Mouse (Mus musculus) hindbrain, embryonic 11.5 days (tissue): ENCODE results near the gene Slc36a4. TPM values are rescaled to one million over a fixed set of nuclear protein-coding genes. Genes with fewer than 3 reads are reported as not detected.
A peak's percentile ranks its signal among the peaks of the same experiment; 100 is the strongest.

Experiments
- ATAC-seq: fragments of 200-750 bp; cut with Nextera tagmentation; 2 replicates; pipeline ENCODE4 v1.8.0; 2017; ENCODE audit warnings: mild to moderate bottlenecking, moderate TSS enrichment, moderate library complexity; ENCODE audit not compliant: low FRiP score
- DNase-seq: peaks from one replicate; pipeline ENCODE4 v3.0.0-alpha.2; 2015; ENCODE audit warnings: low spot score
- H3K27ac ChIP-seq: fragments of 300-500 bp; sonication (generic); 2 replicates; pipeline ENCODE4 v1.5.1; 2014; ENCODE audit warnings: mild to moderate bottlenecking, low read depth, low read length
- H3K27me3 ChIP-seq: fragments of 300-500 bp; sonication (generic); 2 replicates; pipeline ENCODE4 v1.6.1; 2014; ENCODE audit warnings: mild to moderate bottlenecking, low read length, moderate library complexity, mixed read lengths; ENCODE audit not compliant: control insufficient read depth, insufficient read depth
- H3K36me3 ChIP-seq: fragments of 300-500 bp; sonication (generic); 2 replicates; pipeline ENCODE4 v1.6.1; 2014; ENCODE audit warnings: mild to moderate bottlenecking, low read length, moderate library complexity, mixed read lengths; ENCODE audit not compliant: control insufficient read depth, insufficient read depth
- H3K4me1 ChIP-seq: fragments of 300-500 bp; sonication (generic); replicated peaks from 2 replicates; pipeline ENCODE4 v1.6.1; 2014; ENCODE audit warnings: low read length, mixed read lengths; ENCODE audit not compliant: control insufficient read depth, insufficient read depth
- H3K4me2 ChIP-seq: fragments of 300-500 bp; sonication (generic); replicated peaks from 2 replicates; pipeline ENCODE4 v1.6.1; 2014; ENCODE audit warnings: mild to moderate bottlenecking, low read depth, low read length
- H3K4me3 ChIP-seq: fragments of 300-500 bp; sonication (generic); 2 replicates; pipeline ENCODE4 v1.5.1; 2014; ENCODE audit warnings: low read depth, low read length
- H3K9ac ChIP-seq: fragments of 300-500 bp; sonication (generic); 2 replicates; pipeline ENCODE4 v1.6.1; 2014; ENCODE audit warnings: low read depth, low read length
- H3K9me3 ChIP-seq: fragments of 300-500 bp; sonication (generic); 2 replicates; pipeline ENCODE4 v1.6.1; 2016; ENCODE audit warnings: low read length; ENCODE audit not compliant: control insufficient read depth
- WGBS: fragments of 180-500 bp; shearing (Covaris S2); extraction: QIAGEN DNeasy Blood & Tissue Kit; methylation state at CpG from one replicate; pipeline ENCODE4 v1.1.7; 2014; 5-methylcytosine and 5-hydroxymethylcytosine counted together
- polyA plus RNA-seq: library from polyadenylated mRNA; unstranded; fragments of >200 nt; fragmentation: Nextera tagmentation; extraction: Ambion mirVana; gene quantifications from 2 replicates; pipeline ENCODE4 v1.2.1, GENCODE M21; 2014

Gene Slc36a4
- polyA plus RNA-seq, 1 experiment from 2014 or later: 20.9 TPM

GRCm38 (mm10) chr9:15766379-15766778 is 56.8 kb downstream of the Slc36a4 start:
- Histone ChIP-seq H3K9me3 (no peaks in the 10 kb centered on the region), H3K4me2 (no peak overlapping the region), H3K27me3 (no peaks in the 10 kb centered on the region), H3K36me3 (no peaks in the 10 kb centered on the region), H3K27ac (no peak overlapping the region), H3K4me1 (no peaks in the 10 kb centered on the region), H3K4me3 (no peak overlapping the region), H3K9ac (no peak overlapping the region)
- DNase-seq: no peak
- WGBS: 63% methylated on average over 5 of the region's 5 CpGs
- peak; percentile 68 for ATAC-seq

GRCm38 (mm10) chr9:15766821-15767220 is 57.3 kb downstream of the Slc36a4 start:
- Histone ChIP-seq H3K27me3 (no peaks in the 10 kb centered on the region), H3K36me3 (no peaks in the 10 kb centered on the region), H3K4me1 (no peaks in the 10 kb centered on the region), H3K27ac (no peak overlapping the region; the same call in 1 of the 2 replicates), H3K4me2 (no peak overlapping the region), H3K9ac (no peak overlapping the region), H3K4me3 (no peak overlapping the region), H3K9me3 (no peaks in the 10 kb centered on the region)
- DNase-seq: no peak
- ATAC-seq: peak; percentile 85
- 56% methylated on average over 5 of the region's 5 CpGs for WGBS

- Histone ChIP-seq H3K36me3 (no peaks in the 10 kb centered on the region), H3K4me1 (no peaks in the 10 kb centered on the region), H3K27ac (no peak overlapping the region), H3K9me3 (no peaks in the 10 kb centered on the region), H3K27me3 (no peaks in the 10 kb centered on the region), H3K9ac (no peak overlapping the region), H3K4me3 (no peak overlapping the region), H3K4me2 (no peak overlapping the region)
- ATAC-seq (no peak), DNase-seq (no peak)
- 92% methylated on average over 12 of the region's 12 CpGs for WGBS
These were observed 63.2 kb downstream of the Slc36a4 start for GRCm38 (mm10) chr9:15772766-15773165.

GRCm38 (mm10) chr9:15773426-15773825 is 63.9 kb downstream of the Slc36a4 start:
- no peak overlapping the region for H3K27ac ChIP-seq
- 44% methylated on average over 2 of the region's 4 CpGs for WGBS
- no peaks in the 10 kb centered on the region for H3K4me1 ChIP-seq
- no peaks in the 10 kb centered on the region for H3K36me3 ChIP-seq
- no peaks in the 10 kb centered on the region for H3K27me3 ChIP-seq
- H3K9me3 ChIP-seq: no peaks in the 10 kb centered on the region
- no peak overlapping the region for H3K4me3 ChIP-seq
- ATAC-seq (0 out of 2 replicates have a peak, but pooled peaks have one; percentile 17), DNase-seq (no peak)
- H3K4me2 ChIP-seq: no peak overlapping the region
- no peak overlapping the region for H3K9ac ChIP-seq

- 94% methylated on average over 1 of the region's 1 CpGs for WGBS
- Histone ChIP-seq H3K36me3 (no peaks in the 10 kb centered on the region), H3K27me3 (no peaks in the 10 kb centered on the region), H3K4me3 (no peak overlapping the region), H3K9ac (no peak overlapping the region), H3K4me1 (no peaks in the 10 kb centered on the region), H3K4me2 (no peak overlapping the region), H3K9me3 (no peaks in the 10 kb centered on the region), H3K27ac (no peak overlapping the region)
- DNase-seq: no peak
- no peak for ATAC-seq
These were observed 65.4 kb downstream of the Slc36a4 start for GRCm38 (mm10) chr9:15774911-15775310.

GRCm38 (mm10) chr9:15781936-15782335 is 72.4 kb downstream of the Slc36a4 start:
- ATAC-seq (no peak), DNase-seq (no peak)
- 74% methylated on average over 4 of the region's 4 CpGs for WGBS
- Histone ChIP-seq H3K9me3 (no peaks in the 10 kb centered on the region), H3K36me3 (no peaks in the 10 kb centered on the region), H3K27ac (no peak overlapping the region), H3K4me1 (no peaks in the 10 kb centered on the region), H3K4me2 (no peak overlapping the region), H3K9ac (no peak overlapping the region), H3K27me3 (no peaks in the 10 kb centered on the region), H3K4me3 (no peak overlapping the region)

- Histone ChIP-seq H3K4me3 (no peak overlapping the region), H3K9ac (no peak overlapping the region), H3K27ac (no peak overlapping the region), H3K4me2 (no peak overlapping the region), H3K4me1 (no peaks in the 10 kb centered on the region), H3K9me3 (no peaks in the 10 kb centered on the region), H3K27me3 (no peaks in the 10 kb centered on the region), H3K36me3 (no peaks in the 10 kb centered on the region)
- DNase-seq (no peak), ATAC-seq (no peak)
- 72% methylated on average over 3 of the region's 3 CpGs for WGBS
These were observed 76.7 kb downstream of the Slc36a4 start for GRCm38 (mm10) chr9:15786192-15786591.

GRCm38 (mm10) chr9:15786610-15787009 is 77.1 kb downstream of the Slc36a4 start:
- Histone ChIP-seq H3K36me3 (no peaks in the 10 kb centered on the region), H3K4me3 (no peak overlapping the region), H3K4me1 (no peaks in the 10 kb centered on the region), H3K9me3 (no peaks in the 10 kb centered on the region), H3K9ac (no peak overlapping the region), H3K4me2 (no peak overlapping the region), H3K27ac (no peak overlapping the region), H3K27me3 (no peaks in the 10 kb centered on the region)
- ATAC-seq: no peak
- DNase-seq: no peak
- 80% methylated on average over 2 of the region's 2 CpGs for WGBS

GRCm38 (mm10) chr9:15792076-15792475 is 82.5 kb downstream of the Slc36a4 start:
- Histone ChIP-seq H3K27ac (no peak overlapping the region), H3K9me3 (no peaks in the 10 kb centered on the region), H3K36me3 (no peaks in the 10 kb centered on the region), H3K4me3 (no peak overlapping the region), H3K4me1 (no peaks in the 10 kb centered on the region), H3K4me2 (no peak overlapping the region), H3K27me3 (no peaks in the 10 kb centered on the region), H3K9ac (no peak overlapping the region)
- ATAC-seq (no peak), DNase-seq (no peak)
- WGBS: 91% methylated on average over 9 of the region's 9 CpGs
